Mouse (Mus musculus): Measurements from ENCODE around the gene Slc39a2. TPM values are rescaled to one million over a fixed set of nuclear protein-coding genes. Genes with fewer than 3 reads are reported as not detected.
"Not testable (repeated sequence)": the region's sequence is repeated elsewhere in the genome, so short reads cannot be mapped to it uniquely, and the experiment has no call there.

Gene Slc39a2
- 1.3 TPM in 2 replicates for polyA plus RNA-seq (2015; fragmentation: Nextera tagmentation; extraction: Ambion mirVana)

GRCm38 (mm10) chr14:51892191-51892939 lies at the start of gene Slc39a2:
Slc39a2 (plus strand) TSS chr14:51892889.
- 92% methylated on average over 9 of the region's 9 CpGs for WGBS
- no peaks in the 10 kb centered on the region for H3K9me3 ChIP-seq (ENCODE audit: control insufficient read depth, low read length)
- no peak within 1 kb of the TSS for H3K27ac ChIP-seq (ENCODE audit: low read length)
- H3K4me2 ChIP-seq (ENCODE audit: low read depth, low read length) = no peak within 1 kb of the TSS
- H3K4me1 ChIP-seq (ENCODE audit: control insufficient read depth, insufficient read depth, low read length) = peaks cover 7% of the 10 kb centered on the region; the same call in 1 of the 2 replicates
- H3K36me3 ChIP-seq (ENCODE audit: control insufficient read depth, insufficient read depth, low read length) = peaks cover 27% of the 10 kb centered on the region
- H3K27me3 ChIP-seq (replicated peaks; ENCODE audit: control insufficient read depth, insufficient read depth, low read length) = no peaks in the 10 kb centered on the region
- no peak for ATAC-seq
- H3K4me3 ChIP-seq (ENCODE audit: low read length) = no peak within 1 kb of the TSS
- no peak within 1 kb of the TSS for H3K9ac ChIP-seq (ENCODE audit: low read depth, low read length)

DNA sequence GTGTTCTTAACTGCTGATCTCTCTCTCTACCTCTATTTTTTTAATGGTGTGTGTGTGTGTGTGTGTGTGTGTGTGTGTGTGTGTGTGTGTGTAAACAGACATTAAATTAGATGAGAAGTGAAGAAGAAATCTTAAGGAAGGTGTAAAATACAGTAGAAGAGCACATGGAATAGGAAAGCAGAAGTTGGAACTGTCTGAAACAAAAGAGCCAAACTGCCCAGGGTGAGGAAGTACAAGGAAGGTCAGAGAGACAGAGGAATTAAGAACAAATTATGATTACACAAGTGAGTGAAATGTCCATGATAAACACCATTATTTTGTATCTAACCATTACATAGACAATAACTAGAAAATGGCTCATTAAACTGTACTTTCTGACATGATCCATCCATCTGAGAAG lies 48.8 kb upstream of the Slc39a2 start:
- no peak overlapping the region for H3K27ac ChIP-seq (ENCODE audit: low read length)
- no peak for ATAC-seq
- no peak overlapping the region for H3K4me3 ChIP-seq (ENCODE audit: low read length)
- no peaks in the 10 kb centered on the region for H3K36me3 ChIP-seq (ENCODE audit: control insufficient read depth, insufficient read depth, low read length)
- H3K9me3 ChIP-seq (ENCODE audit: control insufficient read depth, low read length) = no peaks in the 10 kb centered on the region
- H3K27me3 ChIP-seq (replicated peaks; ENCODE audit: control insufficient read depth, insufficient read depth, low read length) = no peaks in the 10 kb centered on the region
- H3K9ac ChIP-seq (ENCODE audit: low read depth, low read length) = no peak overlapping the region
- no peaks in the 10 kb centered on the region for H3K4me1 ChIP-seq (ENCODE audit: control insufficient read depth, insufficient read depth, low read length)
- H3K4me2 ChIP-seq (ENCODE audit: low read depth, low read length) = no peak overlapping the region

- no peak overlapping the region for H3K9ac ChIP-seq (ENCODE audit: low read depth, low read length)
- no peak overlapping the region for H3K4me3 ChIP-seq (ENCODE audit: low read length)
- no peak overlapping the region for H3K4me2 ChIP-seq (ENCODE audit: low read depth, low read length)
- no peaks in the 10 kb centered on the region for H3K36me3 ChIP-seq (ENCODE audit: control insufficient read depth, insufficient read depth, low read length)
- H3K27ac ChIP-seq (ENCODE audit: low read length) = no peak overlapping the region
- no peaks in the 10 kb centered on the region for H3K27me3 ChIP-seq (replicated peaks; ENCODE audit: control insufficient read depth, insufficient read depth, low read length)
- 35% methylated on average over 3 of the region's 3 CpGs for WGBS
- ATAC-seq = no peak
- H3K9me3 ChIP-seq (ENCODE audit: control insufficient read depth, low read length) = no peaks in the 10 kb centered on the region
- no peaks in the 10 kb centered on the region for H3K4me1 ChIP-seq (ENCODE audit: control insufficient read depth, insufficient read depth, low read length)
Measured at GRCm38 (mm10) chr14:51846566-51846965, 46.1 kb upstream of the Slc39a2 start.

GRCm38 (mm10) chr14:51851006-51851405 lies 41.7 kb upstream of the Slc39a2 start:
- H3K27me3 ChIP-seq (replicated peaks; ENCODE audit: control insufficient read depth, insufficient read depth, low read length); H3K36me3 ChIP-seq (ENCODE audit: control insufficient read depth, insufficient read depth, low read length); H3K27ac ChIP-seq (ENCODE audit: low read length); H3K9ac ChIP-seq (ENCODE audit: low read depth, low read length); H3K4me3 ChIP-seq (ENCODE audit: low read length); H3K4me1 ChIP-seq (ENCODE audit: control insufficient read depth, insufficient read depth, low read length); H3K9me3 ChIP-seq (ENCODE audit: control insufficient read depth, low read length); H3K4me2 ChIP-seq (ENCODE audit: low read depth, low read length); ATAC-seq: not testable (repeated sequence)
- 45% methylated on average over 3 of the region's 3 CpGs for WGBS

- Histone ChIP-seq H3K27me3 (replicated peaks; ENCODE audit: control insufficient read depth, insufficient read depth, low read length) (no peaks in the 10 kb centered on the region), H3K27ac (ENCODE audit: low read length) (no peak within 1 kb of the TSS), H3K36me3 (ENCODE audit: control insufficient read depth, insufficient read depth, low read length) (no peaks in the 10 kb centered on the region), H3K4me2 (ENCODE audit: low read depth, low read length) (no peak within 1 kb of the TSS), H3K9me3 (ENCODE audit: control insufficient read depth, low read length) (no peaks in the 10 kb centered on the region), H3K9ac (ENCODE audit: low read depth, low read length) (no peak within 1 kb of the TSS), H3K4me1 (ENCODE audit: control insufficient read depth, insufficient read depth, low read length) (no peaks in the 10 kb centered on the region), H3K4me3 (ENCODE audit: low read length) (no peak within 1 kb of the TSS)
- ATAC-seq = no peak
Measured at GRCm38 (mm10) chr14:51853399-51853798, 39.3 kb upstream of the Slc39a2 start, which contains the start of gene Ear6. Ear6 (plus strand) TSS chr14:51853699.

DNA sequence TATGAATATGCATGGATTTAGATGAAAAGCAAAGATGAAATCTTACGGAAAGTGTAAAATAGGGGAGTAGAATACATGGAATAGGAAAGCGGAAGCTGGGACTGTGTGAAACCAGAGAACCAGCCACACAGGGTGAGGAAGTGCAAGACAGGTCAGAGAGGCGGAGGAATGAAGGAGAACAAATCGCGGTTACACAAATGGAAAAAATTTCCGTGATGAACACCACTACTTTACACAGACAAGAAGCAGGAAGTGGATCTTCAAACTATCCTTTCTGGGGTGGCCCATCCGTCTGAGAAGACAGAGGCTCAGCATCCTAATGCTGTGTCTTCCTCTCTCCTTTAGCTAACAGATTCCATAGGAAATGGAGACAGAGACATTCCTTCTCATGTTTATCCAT lies 37.4 kb upstream of the Slc39a2 start:
- not testable (repeated sequence) for H3K4me3 ChIP-seq (ENCODE audit: low read length); H3K4me1 ChIP-seq (ENCODE audit: control insufficient read depth, insufficient read depth, low read length); H3K27ac ChIP-seq (ENCODE audit: low read length); ATAC-seq; H3K9me3 ChIP-seq (ENCODE audit: control insufficient read depth, low read length); H3K36me3 ChIP-seq (ENCODE audit: control insufficient read depth, insufficient read depth, low read length); H3K27me3 ChIP-seq (replicated peaks; ENCODE audit: control insufficient read depth, insufficient read depth, low read length); H3K4me2 ChIP-seq (ENCODE audit: low read depth, low read length); H3K9ac ChIP-seq (ENCODE audit: low read depth, low read length)
- WGBS = 75% methylated on average over 7 of the region's 7 CpGs

DNA sequence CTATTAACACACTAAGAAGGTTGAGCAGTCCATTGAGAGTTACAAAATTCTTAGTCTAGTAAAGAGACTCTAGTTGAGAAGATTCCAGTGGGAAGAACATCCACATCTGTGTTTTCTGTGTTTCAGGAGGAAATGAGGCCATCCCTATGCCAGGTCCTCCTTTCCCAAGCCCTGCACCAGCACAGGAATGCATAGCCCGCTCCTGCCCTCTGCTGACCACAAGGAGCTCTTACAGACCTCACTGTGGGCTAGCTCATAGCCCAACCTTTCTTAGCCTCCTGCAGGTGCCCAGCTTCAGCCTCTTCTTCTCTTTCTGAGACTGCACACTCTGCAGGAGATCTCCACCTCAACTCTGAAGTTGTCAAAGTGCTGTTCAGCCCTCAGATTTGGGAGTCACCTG lies 29.1 kb upstream of the Slc39a2 start:
- ATAC-seq; H3K9ac ChIP-seq (ENCODE audit: low read depth, low read length): not testable (repeated sequence)
- WGBS = 5% methylated on average over 1 of the region's 1 CpGs

DNA sequence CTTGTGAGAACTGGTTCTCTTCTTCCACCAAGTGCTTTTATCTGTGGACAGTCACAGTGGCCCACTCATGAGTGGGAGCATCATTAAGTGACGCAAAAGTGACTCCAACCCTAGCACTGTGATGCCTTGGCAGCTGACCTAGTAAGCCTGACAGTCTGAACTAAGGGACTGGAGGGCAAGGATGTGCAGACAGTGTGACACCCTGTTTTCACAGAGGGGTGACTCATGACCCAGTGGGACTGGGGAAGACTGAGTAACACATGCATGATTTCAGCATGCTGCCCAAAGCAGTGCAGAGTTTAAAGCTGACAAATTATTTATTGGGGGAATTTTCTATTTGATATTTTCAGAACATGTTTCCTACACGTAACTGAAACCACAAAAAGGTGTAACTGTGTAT lies 21.9 kb upstream of the Slc39a2 start:
- no peak overlapping the region for H3K4me2 ChIP-seq (ENCODE audit: low read depth, low read length)
- H3K4me1 ChIP-seq (ENCODE audit: control insufficient read depth, insufficient read depth, low read length) = no peaks in the 10 kb centered on the region
- no peak for ATAC-seq
- no peak overlapping the region for H3K27ac ChIP-seq (ENCODE audit: low read length)
- no peak overlapping the region for H3K4me3 ChIP-seq (ENCODE audit: low read length)
- no peak overlapping the region for H3K9ac ChIP-seq (ENCODE audit: low read depth, low read length)
- H3K36me3 ChIP-seq (ENCODE audit: control insufficient read depth, insufficient read depth, low read length) = no peaks in the 10 kb centered on the region
- 77% methylated on average over 2 of the region's 2 CpGs for WGBS
- H3K27me3 ChIP-seq (replicated peaks; ENCODE audit: control insufficient read depth, insufficient read depth, low read length) = no peaks in the 10 kb centered on the region
- H3K9me3 ChIP-seq (ENCODE audit: control insufficient read depth, low read length) = no peaks in the 10 kb centered on the region

More for the DNA sequence above, 29.1 kb upstream of the Slc39a2 start:
- not testable (repeated sequence) for H3K27ac ChIP-seq (ENCODE audit: low read length); H3K9me3 ChIP-seq (ENCODE audit: control insufficient read depth, low read length); H3K4me2 ChIP-seq (ENCODE audit: low read depth, low read length); H3K27me3 ChIP-seq (replicated peaks; ENCODE audit: control insufficient read depth, insufficient read depth, low read length); H3K4me3 ChIP-seq (ENCODE audit: low read length); H3K4me1 ChIP-seq (ENCODE audit: control insufficient read depth, insufficient read depth, low read length); H3K36me3 ChIP-seq (ENCODE audit: control insufficient read depth, insufficient read depth, low read length)

DNA sequence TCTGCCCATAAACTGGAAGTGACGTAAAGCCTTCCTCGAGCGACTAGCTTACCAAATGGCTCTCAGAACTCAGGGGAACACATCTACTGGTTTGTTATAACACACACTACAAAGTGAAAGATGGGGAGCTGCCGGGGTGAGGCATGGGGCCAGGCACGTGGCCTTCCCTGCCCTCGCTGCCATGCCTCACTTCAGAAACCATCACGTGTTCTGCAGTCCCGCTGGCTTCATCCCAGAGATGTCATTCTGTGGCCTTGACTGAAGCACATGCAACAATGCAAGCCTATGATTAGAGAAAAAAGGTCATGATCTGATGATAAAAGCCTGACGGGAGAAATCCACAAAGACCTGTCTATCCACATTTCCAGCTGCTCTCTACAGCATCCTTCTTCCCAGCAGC lies 20.9 kb upstream of the Slc39a2 start:
- no peak overlapping the region for H3K9ac ChIP-seq (ENCODE audit: low read depth, low read length)
- no peaks in the 10 kb centered on the region for H3K27me3 ChIP-seq (replicated peaks; ENCODE audit: control insufficient read depth, insufficient read depth, low read length)
- H3K27ac ChIP-seq (ENCODE audit: low read length) = no peak overlapping the region
- 75% methylated on average over 9 of the region's 9 CpGs for WGBS
- no peaks in the 10 kb centered on the region for H3K4me1 ChIP-seq (ENCODE audit: control insufficient read depth, insufficient read depth, low read length)
- H3K36me3 ChIP-seq (ENCODE audit: control insufficient read depth, insufficient read depth, low read length) = no peaks in the 10 kb centered on the region
- no peaks in the 10 kb centered on the region for H3K9me3 ChIP-seq (ENCODE audit: control insufficient read depth, low read length)
- no peak overlapping the region for H3K4me2 ChIP-seq (ENCODE audit: low read depth, low read length)
- H3K4me3 ChIP-seq (ENCODE audit: low read length) = no peak overlapping the region
- no peak for ATAC-seq

- H3K27ac ChIP-seq (ENCODE audit: low read length) = no peak overlapping the region
- WGBS = 57% methylated on average over 3 of the region's 3 CpGs
- H3K9me3 ChIP-seq (ENCODE audit: control insufficient read depth, low read length) = no peaks in the 10 kb centered on the region
- H3K4me2 ChIP-seq (ENCODE audit: low read depth, low read length) = no peak overlapping the region
- H3K9ac ChIP-seq (ENCODE audit: low read depth, low read length) = no peak overlapping the region
- H3K27me3 ChIP-seq (replicated peaks; ENCODE audit: control insufficient read depth, insufficient read depth, low read length) = no peaks in the 10 kb centered on the region
- H3K4me1 ChIP-seq (ENCODE audit: control insufficient read depth, insufficient read depth, low read length) = no peaks in the 10 kb centered on the region
- H3K4me3 ChIP-seq (ENCODE audit: low read length) = no peak overlapping the region
- peak; percentile 65 for ATAC-seq
- H3K36me3 ChIP-seq (ENCODE audit: control insufficient read depth, insufficient read depth, low read length) = no peaks in the 10 kb centered on the region
Measured at GRCm38 (mm10) chr14:51877517-51877916, 15.2 kb upstream of the Slc39a2 start.

All from intestine, embryonic 16.5 days (tissue).